Mouse (Mus musculus) cerebellum, postnatal 14 days (tissue): ENCODE results near the gene Rps6ka2.

Experiments
- DNase-seq, 2 experiments: peaks; one replicate each; pipeline ENCODE4 v3.0.0; 2021; ENCODE audit warnings: mixed read lengths in 2 of 2

The Rps6ka2 gene

GRCm38 (mm10) chr17:7221310-7221709 lies 51.4 kb downstream of the Rps6ka2 start:
- no peak for DNase-seq

- no peak for DNase-seq
Observed at GRCm38 (mm10) chr17:7222198-7222597, 52.3 kb downstream of the Rps6ka2 start.

DNA sequence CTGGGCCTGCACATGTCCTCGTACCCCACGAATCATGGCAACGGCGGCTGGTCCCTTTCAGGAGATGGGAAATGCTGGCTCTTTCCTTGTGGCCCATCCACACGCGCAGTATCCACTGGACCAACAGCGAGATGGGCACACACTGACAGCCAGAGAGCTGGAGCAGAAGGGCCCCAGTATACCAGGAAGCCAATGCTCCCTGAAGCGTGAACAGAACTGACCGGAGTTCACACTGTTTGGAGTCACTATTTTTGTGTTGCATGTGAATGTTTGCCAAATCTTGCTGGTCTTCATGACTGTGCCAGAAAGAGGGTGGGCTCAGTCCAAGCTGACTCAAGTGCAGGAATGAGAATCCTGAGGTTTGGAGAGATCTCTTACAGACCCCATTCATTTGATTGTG lies 58.6 kb downstream of the Rps6ka2 start:
- DNase-seq = peak; percentile 83 to 86

DNA sequence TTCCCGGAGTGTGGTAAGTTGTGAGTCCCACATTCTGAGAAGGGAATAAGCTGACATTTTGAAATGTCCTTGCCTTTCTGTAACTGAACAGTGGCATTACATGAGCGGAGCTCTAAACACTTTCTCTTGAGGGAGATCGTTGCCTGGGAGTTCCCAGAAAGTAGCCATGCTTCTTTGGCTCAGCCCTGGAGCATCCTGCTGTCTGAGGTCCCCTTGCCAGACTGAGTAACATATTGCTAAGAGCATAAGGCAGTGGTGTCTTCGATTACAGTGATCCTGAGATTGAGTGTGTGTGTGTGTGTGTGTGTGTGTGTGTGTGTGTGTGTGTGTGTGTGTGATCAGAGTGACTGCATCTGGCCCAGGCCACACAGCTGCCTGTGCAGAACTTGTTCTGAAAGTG lies 61.4 kb downstream of the Rps6ka2 start:
- DNase-seq = no peak

- no peak for DNase-seq
Observed at GRCm38 (mm10) chr17:7231790-7232189, 61.9 kb downstream of the Rps6ka2 start.

- no peak for DNase-seq
Observed at GRCm38 (mm10) chr17:7232400-7232799, 62.5 kb downstream of the Rps6ka2 start.

- no peak for DNase-seq
Observed at GRCm38 (mm10) chr17:7233197-7233596, 63.3 kb downstream of the Rps6ka2 start.

GRCm38 (mm10) chr17:7237706-7238105 lies 67.8 kb downstream of the Rps6ka2 start:
- peak in 1 of 2 experiments; percentile 54 for DNase-seq

DNA sequence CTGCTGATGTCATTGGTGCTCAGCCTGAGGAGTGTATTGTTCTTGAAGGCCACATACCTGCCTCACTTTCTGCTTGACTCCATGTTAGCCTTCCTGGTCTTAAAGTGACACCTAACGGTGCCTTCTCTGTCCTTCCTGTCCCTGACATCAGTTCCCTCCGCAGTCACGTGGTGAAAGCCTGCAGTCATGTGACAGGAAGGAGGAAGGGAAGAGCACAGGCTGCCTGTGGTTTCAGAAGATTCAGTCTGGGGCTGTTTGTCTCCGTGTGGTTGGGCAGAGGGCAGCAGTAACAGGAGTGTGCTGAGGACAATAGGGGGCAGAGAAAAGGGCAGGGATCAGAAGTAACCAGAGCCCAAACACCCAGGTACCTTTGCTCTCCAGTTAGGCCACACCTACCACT lies 68.9 kb downstream of the Rps6ka2 start:
- DNase-seq = no peak

DNA sequence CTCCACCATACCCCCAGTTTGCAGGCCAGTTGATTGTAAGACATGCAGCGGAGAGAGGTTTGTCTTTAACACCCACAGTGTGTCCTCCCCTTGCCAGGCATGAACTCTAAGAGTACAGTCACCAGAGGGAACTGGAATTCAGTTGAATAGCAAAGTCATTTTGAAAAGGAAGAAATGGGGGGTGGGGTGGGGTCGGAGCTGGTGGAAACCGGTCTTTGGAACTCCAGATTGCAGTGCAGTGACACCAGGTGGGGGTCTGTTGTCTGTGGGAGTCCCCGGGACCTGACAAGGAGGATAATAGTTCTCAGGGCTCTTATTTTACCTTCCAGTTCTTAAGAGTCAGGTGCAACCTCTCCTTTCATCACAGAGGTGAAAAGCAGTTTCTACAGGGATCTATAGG lies 70.6 kb downstream of the Rps6ka2 start:
- DNase-seq = no peak

DNA sequence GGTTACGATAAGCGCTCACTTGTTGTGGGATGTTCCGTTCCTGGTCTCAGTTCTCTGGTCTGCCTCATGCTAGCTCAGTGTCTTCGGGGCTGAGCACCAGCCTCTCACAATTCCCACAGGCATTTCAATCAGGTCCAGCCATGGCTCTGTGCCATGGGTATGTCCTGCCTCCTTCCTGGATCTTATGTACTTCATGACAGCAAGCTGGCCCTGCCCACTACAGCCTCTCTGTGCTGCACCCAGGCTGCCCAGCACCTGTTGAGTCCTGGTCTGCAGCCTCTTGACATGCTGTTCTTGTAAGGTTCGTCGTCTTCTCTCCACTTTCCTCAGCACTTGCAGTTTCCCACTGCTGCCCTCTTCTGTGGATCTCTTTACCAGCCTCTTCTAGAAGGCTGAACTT lies 75.2 kb downstream of the Rps6ka2 start:
- no peak for DNase-seq

GRCm38 (mm10) chr17:7246893-7247556 lies 77.1 kb downstream of the Rps6ka2 start:
- no peak for DNase-seq

DNA sequence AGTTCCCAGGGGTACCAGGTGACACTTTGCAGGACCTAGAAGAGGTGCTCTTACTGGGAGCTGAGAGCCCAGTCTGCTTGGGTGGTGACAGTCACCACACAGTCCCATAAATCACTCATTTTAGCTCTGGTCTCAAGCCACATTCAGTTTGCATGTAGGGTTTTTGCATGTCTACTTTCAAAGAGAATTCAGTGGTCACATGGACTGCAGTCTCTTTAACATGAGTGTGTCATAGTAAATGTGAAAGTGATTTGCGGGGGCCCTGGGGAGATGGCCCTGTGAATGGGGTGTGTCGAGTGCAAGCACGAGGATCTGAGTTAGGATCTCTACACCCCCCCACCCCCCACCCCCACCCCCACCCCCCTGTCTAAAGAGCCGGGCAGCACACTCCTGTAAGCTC lies 80.5 kb downstream of the Rps6ka2 start:
- DNase-seq = no peak

GRCm38 (mm10) chr17:7257208-7257607 lies 87.3 kb downstream of the Rps6ka2 start:
- no peak for DNase-seq

- no peak for DNase-seq
Observed at GRCm38 (mm10) chr17:7258748-7259359, 88.9 kb downstream of the Rps6ka2 start.

GRCm38 (mm10) chr17:7260360-7260759 lies 90.4 kb downstream of the Rps6ka2 start:
- no peak for DNase-seq

DNA sequence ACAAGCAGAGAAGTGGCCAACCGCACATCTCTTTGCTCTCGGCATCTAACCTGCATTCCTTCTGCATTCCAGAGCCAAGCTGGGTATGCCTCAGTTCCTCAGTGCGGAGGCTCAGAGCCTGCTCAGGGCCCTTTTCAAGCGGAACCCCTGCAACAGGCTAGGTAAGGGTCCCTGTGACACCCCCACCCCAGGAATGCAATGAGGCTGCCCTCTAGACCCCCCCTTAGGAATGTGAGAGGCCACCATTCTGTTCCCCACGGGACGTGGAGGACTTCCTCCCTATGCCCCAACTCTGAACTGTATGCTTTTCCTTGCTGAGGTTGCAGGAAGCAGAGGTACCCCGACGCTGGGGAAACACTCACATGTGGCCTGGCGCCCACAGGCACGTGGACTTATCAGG lies 92.1 kb downstream of the Rps6ka2 start:
- no peak for DNase-seq

DNA sequence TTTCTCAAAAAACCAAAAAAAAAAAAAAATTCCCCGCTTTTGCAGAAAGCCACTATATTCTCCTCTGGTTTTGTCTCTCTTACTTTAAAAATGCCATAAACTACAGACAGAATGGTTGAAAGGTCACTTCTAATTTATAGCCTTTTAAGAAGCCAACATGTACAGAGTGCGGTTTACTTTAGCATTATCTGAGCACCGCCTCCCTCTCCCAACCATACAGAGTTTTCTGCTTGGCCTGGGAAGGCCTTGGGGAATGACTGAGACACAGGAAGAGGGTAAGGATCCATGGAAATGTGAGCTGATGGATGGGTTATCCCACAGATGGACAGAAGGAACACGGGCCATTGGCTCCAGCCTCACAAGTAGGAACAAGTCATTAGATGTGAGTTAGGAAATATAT lies 92.7 kb downstream of the Rps6ka2 start:
- no peak for DNase-seq

DNA sequence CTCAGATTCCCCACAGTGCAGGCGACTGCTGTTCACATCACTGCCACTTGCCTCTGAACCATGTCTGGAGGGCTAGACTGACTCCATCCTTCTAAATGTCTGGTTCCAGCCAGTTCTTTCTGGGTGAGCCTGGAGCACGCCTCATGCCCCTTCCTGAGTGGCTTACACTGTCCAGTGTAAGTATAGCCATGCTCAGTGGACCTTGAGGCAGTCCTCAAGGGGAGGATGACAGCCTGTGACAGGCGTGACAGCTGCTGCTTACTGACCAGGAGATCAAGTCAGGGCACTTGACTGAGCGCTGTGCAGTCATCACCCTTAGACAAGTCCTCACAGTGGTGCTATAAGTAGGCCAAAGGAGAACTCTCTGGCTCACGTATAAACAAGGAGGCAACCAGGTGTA lies 94.7 kb downstream of the Rps6ka2 start:
- DNase-seq = no peak

GRCm38 (mm10) chr17:7265291-7265690 lies 95.4 kb downstream of the Rps6ka2 start:
- DNase-seq = no peak

GRCm38 (mm10) chr17:7265705-7266368 lies 95.9 kb downstream of the Rps6ka2 start:
- no peak for DNase-seq

DNA sequence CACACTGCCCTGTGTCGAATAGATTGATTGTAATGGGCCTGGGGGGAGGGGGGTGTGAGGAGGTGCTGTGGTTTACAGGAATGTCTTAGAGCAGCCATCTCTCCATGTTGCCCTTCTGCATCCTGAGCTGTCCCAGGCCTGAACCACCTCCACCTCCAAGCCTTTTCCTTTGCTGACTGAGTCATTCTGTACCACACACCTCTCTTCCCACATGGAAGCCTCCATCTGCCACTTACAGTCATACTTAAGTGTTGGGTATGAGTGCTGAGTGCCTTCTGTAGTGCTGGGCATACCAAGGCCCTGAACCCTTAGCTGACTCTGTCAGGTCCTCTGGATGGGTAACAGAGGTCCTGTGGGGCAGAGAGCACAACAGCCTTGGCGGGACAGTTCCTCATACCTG lies 97.9 kb downstream of the Rps6ka2 start:
- DNase-seq = no peak

DNA sequence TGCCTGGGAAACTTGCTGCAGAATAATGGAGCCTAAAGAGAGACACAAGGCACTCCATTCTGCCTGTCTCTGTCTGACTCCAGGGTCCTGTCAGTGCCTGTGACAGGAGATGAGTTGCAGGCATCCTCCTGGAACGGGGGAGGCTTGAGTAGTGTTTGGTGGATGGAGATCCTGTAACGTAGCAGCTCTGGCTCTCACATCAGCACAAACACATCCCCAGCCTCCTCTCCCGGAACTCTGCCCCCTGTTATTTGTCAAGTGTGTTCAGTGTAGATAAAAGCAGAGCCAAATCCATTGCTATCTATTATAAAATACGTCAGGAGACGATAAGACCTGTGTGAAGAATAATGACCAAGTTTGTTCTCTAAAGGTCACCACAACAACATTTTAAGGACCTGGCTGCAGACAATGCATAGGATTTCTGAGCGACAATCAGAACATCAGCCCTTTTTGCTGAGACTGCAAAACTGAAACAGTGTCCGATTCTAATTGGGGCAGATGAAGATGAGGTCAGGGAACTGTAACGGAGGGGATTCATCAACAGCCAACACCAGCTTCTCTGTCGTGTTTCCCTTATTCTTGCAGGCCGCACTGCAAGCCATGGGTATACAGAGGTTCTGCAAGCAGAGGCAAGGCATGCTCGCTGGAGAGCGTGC lies 99.4 kb downstream of the Rps6ka2 start:
- DNase-seq = no peak

- DNase-seq = no peak
Observed at GRCm38 (mm10) chr17:7270506-7270905, 100.6 kb downstream of the Rps6ka2 start.
